Comparison of ENCODE assay signal across 7 mouse cellular contexts in the genomic region with DNA sequence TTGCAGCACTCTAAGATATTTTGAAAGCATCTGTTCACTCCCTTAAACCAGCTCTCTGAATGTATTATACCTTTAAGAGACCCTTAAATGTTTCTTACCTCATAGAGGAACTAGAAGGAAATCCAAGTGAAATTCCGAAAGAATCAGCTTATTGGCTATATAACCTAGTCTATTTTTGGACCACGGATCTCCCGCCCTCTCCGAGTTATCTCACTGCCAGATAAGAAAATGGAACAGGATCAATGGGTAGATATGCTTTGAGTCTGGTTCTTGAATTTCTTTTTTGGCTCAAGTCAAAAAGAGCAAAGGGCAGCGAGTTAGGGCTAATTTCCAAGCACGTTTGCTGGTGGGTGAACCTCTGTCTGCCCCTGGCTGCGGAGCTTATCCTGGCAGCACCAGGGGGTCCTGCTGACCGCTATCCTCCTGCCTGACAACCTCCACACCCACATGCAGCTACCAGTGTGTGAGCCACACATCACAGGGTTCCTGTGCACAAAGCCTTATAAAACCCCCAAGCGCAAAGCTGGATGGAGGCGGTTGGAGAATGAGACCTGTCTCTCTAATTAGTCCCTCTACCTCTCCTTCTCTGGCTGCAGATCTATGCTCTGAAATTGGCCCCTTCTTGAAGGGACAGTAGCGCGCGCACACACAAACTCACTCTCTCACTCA. TPM values are rescaled to one million over a fixed set of nuclear protein-coding genes. Genes with fewer than 3 reads are reported as not detected.
DNase-seq lines count a peak whose midpoint lies in the region; ATAC-seq and TF ChIP-seq lines count a peak whose summit lies in the region.

No protein-coding gene starts in this region.

- no peak for TF ChIP-seq CTCF in lung, embryonic 14.5 days (IDR thresholded peaks at IDR 0.05; ENCODE audit: low read depth)
- TF ChIP-seq CTCF in left cerebral cortex, adult 2 months (IDR thresholded peaks at IDR 0.05), result no peak

- no peak for ATAC-seq in lung, embryonic 14.5 days (ENCODE audit: insufficient read depth)
- peak; percentile 14; the same call in 1 of the 2 replicates for ATAC-seq in forebrain, embryonic 15.5 days (replicated peaks)

- H3K36me3 ChIP-seq in lung, embryonic 14.5 days (ENCODE audit: insufficient read depth), result no peaks in the 10 kb centered on the region
- H3K36me3 ChIP-seq in forebrain, embryonic 15.5 days, result no peaks in the 10 kb centered on the region

- intact Hi-C loops in left cerebral cortex, adult 2 months (cut with DNase I), result loop anchor here (2.0 to 5.0 kb wide), 3 partner anchors 62 to 182 kb away; no protein-coding TSS in a partner anchor

- DNase-seq in lung, embryonic 14.5 days, result peak; percentile 0
- no peak for DNase-seq in lung, postnatal 4 days
- DNase-seq in left cerebral cortex, adult 2 months (ENCODE audit: extremely low spot score in 1 of 2, low spot score in 2 of 2), result peak in 1 of 2 experiments; percentile 18
- DNase-seq in right cerebral cortex, postnatal 10 days (ENCODE audit: low spot score in 2 of 2), result peak; percentile 56 to 57
- no peak for DNase-seq in adrenal gland, postnatal 4 days (ENCODE audit: low spot score in 2 of 2)
- DNase-seq in urinary bladder, postnatal 10 days (ENCODE audit: low spot score), result no peak

- no peaks in the 10 kb centered on the region for H3K4me1 ChIP-seq in lung, embryonic 14.5 days (ENCODE audit: insufficient read depth)
- peaks cover 14% of the 10 kb centered on the region for H3K4me1 ChIP-seq in forebrain, embryonic 15.5 days

- H3K27ac ChIP-seq in lung, embryonic 14.5 days (ENCODE audit: low read depth), result no peak overlapping the region
- H3K27ac ChIP-seq in forebrain, embryonic 15.5 days (replicated peaks), result peak overlapping the region; percentile 51
- H3K27ac ChIP-seq in left cerebral cortex, adult 2 months, result peak overlapping the region; percentile 98

- H3K9me3 ChIP-seq in lung, embryonic 14.5 days (ENCODE audit: low read depth, low read length), result no peaks in the 10 kb centered on the region
- H3K9me3 ChIP-seq in forebrain, embryonic 15.5 days, result no peaks in the 10 kb centered on the region

- WGBS in lung, embryonic 14.5 days, result 7% methylated on average over 13 of the region's 13 CpGs
- WGBS in forebrain, embryonic 15.5 days, result 10% methylated on average over 13 of the region's 13 CpGs

- H3K4me3 ChIP-seq in lung, embryonic 14.5 days (ENCODE audit: low read depth, low read length), result peak overlapping the region; percentile 37
- peak overlapping the region; percentile 52 for H3K4me3 ChIP-seq in forebrain, embryonic 15.5 days
- peak overlapping the region; percentile 57 for H3K4me3 ChIP-seq in left cerebral cortex, adult 2 months

- H3K4me2 ChIP-seq in lung, embryonic 14.5 days, result peak overlapping the region; percentile 69
- peak overlapping the region; percentile 88 for H3K4me2 ChIP-seq in forebrain, embryonic 15.5 days (replicated peaks)

- peaks cover 20% of the 10 kb centered on the region for H3K27me3 ChIP-seq in lung, embryonic 14.5 days (ENCODE audit: insufficient read depth, low read length)
- H3K27me3 ChIP-seq in forebrain, embryonic 15.5 days, result peaks cover 6% of the 10 kb centered on the region; the same call in 1 of the 2 replicates

- H3K9ac ChIP-seq in lung, embryonic 14.5 days, result 0 out of 2 replicates have a peak overlapping the region, but pooled peaks have one; percentile 23
- H3K9ac ChIP-seq in forebrain, embryonic 15.5 days (replicated peaks), result peak overlapping the region; percentile 57

RNA-seq across cellular contexts. Expression of a gene that starts 0.5 kb away (rescaled TPM):
- 0.08 and 0.09 TPM in 2 replicates for polyA plus RNA-seq in lung, embryonic 14.5 days (2014; fragmentation: Nextera tagmentation; extraction: Ambion mirVana)
- polyA plus RNA-seq in forebrain, embryonic 15.5 days (2015; fragmentation: Nextera tagmentation; extraction: Ambion mirVana), result 15.4 and 19.2 TPM in 2 replicates
- total RNA-seq in left cerebral cortex, adult 2 months (2021), result 100 to 1,000 TPM; 118 to 126 TPM
- 1 to 10 TPM in 1 of 2 experiments, under 1 TPM in 1; 0.64 to 1.2 TPM for total RNA-seq in adrenal gland, postnatal 4 days (2021)

Comparison
In these comparisons a context has a peak if more than half of its experiments do, and no peak if none do; other contexts are left out.
1. DNase-seq: peak in lung, embryonic 14.5 days (single experiment) and right cerebral cortex, postnatal 10 days (2 of 2); none in lung, postnatal 4 days (0 of 2), adrenal gland, postnatal 4 days (0 of 2) and urinary bladder, postnatal 10 days (single experiment).
2. RNA of a gene that starts 0.5 kb away (total RNA-seq): 118 to 126 TPM in left cerebral cortex, adult 2 months; 0.64 to 1.2 TPM in adrenal gland, postnatal 4 days; every median in the first group is over 10 times any median in the second.
3. Peak in every context shown above with its lines, with median percentiles within 50 percentile points of each other: H3K4me3 ChIP-seq.